Mouse (Mus musculus) spleen, postnatal 0 days (tissue): Measurements from ENCODE around the gene Olfr906. TPM values are rescaled to one million over a fixed set of nuclear protein-coding genes. Genes with fewer than 3 reads are reported as not detected.

Experiments used
- polyA plus RNA-seq: library from polyadenylated mRNA; unstranded; fragments of >200 nt; fragmentation: Nextera tagmentation; extraction: Ambion mirVana; gene quantifications from 2 replicates; pipeline ENCODE4 v1.2.1, GENCODE M21; 2015

Gene Olfr906
- not detected in 2 replicates for polyA plus RNA-seq

GRCm38 (mm10) chr9:38486785-38487184 lies at the start of gene Olfr906:
Olfr906 (plus strand) TSS chr9:38487085.

GRCm38 (mm10) chr9:38447352-38447751 lies 39.5 kb upstream of the Olfr906 start, which contains the start of gene Olfr902:
Olfr902 (plus strand) TSS chr9:38447652.

GRCm38 (mm10) chr9:38462844-38463243 lies 24.0 kb upstream of the Olfr906 start, which contains the start of gene Olfr904:
Olfr904 (plus strand) TSS chr9:38463144.

GRCm38 (mm10) chr9:38470807-38471206 lies 16.1 kb upstream of the Olfr906 start, which contains the start of gene Olfr905:
Olfr905 (plus strand) TSS chr9:38471107.

GRCm38 (mm10) chr9:38495501-38495900 lies 8.6 kb downstream of the Olfr906 start, which contains the start of gene Olfr907:
Olfr907 (plus strand) TSS chr9:38495801.

GRCm38 (mm10) chr9:38521280-38521679 lies 34.4 kb downstream of the Olfr906 start, which contains the start of gene Olfr911-ps1:
Olfr911-ps1 (plus strand) TSS chr9:38521580.

GRCm38 (mm10) chr9:38537549-38537948 lies 50.7 kb downstream of the Olfr906 start, which contains the start of gene Olfr910:
Olfr910 (plus strand) TSS chr9:38537849.

Other genes starting within 250 kb of the Olfr906 start
- gene Olfr143, start 234.3 kb upstream of the Olfr906 start, polyA plus RNA-seq: not detected in 2 replicates
- gene Olfr895, start 219.2 kb upstream of the Olfr906 start, polyA plus RNA-seq: not detected in 2 replicates
- not detected in 2 replicates for gene Olfr896-ps1, start 196.0 kb upstream of the Olfr906 start, polyA plus RNA-seq
- not detected in 2 replicates for gene Olfr25, start 158.0 kb upstream of the Olfr906 start, polyA plus RNA-seq
- gene Olfr898, start 138.7 kb upstream of the Olfr906 start, polyA plus RNA-seq: not detected in 2 replicates
- gene Olfr250, start 120.2 kb upstream of the Olfr906 start, polyA plus RNA-seq: not detected in 2 replicates
- gene Olfr251, start 110.0 kb upstream of the Olfr906 start, polyA plus RNA-seq: not detected in 2 replicates
- not detected in 2 replicates for gene Olfr147, start 85.4 kb upstream of the Olfr906 start, polyA plus RNA-seq
- not detected in 2 replicates for gene Olfr901, start 57.6 kb upstream of the Olfr906 start, polyA plus RNA-seq
- gene Olfr902, start 39.4 kb upstream of the Olfr906 start, polyA plus RNA-seq: not detected in 2 replicates
- not detected in 2 replicates for gene Olfr904, start 23.9 kb upstream of the Olfr906 start, polyA plus RNA-seq
- not detected in 2 replicates for gene Olfr905, start 16.0 kb upstream of the Olfr906 start, polyA plus RNA-seq
- gene Olfr907, start 8.7 kb downstream of the Olfr906 start, polyA plus RNA-seq: not detected in 2 replicates
- gene Olfr911-ps1, start 34.5 kb downstream of the Olfr906 start, polyA plus RNA-seq: not detected in 2 replicates
- gene Olfr910, start 50.8 kb downstream of the Olfr906 start, polyA plus RNA-seq: not detected in 2 replicates
- not detected in 2 replicates for gene Olfr912, start 93.1 kb downstream of the Olfr906 start, polyA plus RNA-seq
- gene Olfr913, start 105.7 kb downstream of the Olfr906 start, polyA plus RNA-seq: not detected in 2 replicates
- gene Olfr914, start 118.0 kb downstream of the Olfr906 start, polyA plus RNA-seq: not detected in 2 replicates
- not detected in 2 replicates for gene Olfr916, start 172.8 kb downstream of the Olfr906 start, polyA plus RNA-seq
- gene Olfr917, start 178.8 kb downstream of the Olfr906 start, polyA plus RNA-seq: not detected in 2 replicates
- not detected in 2 replicates for gene Olfr918, start 187.5 kb downstream of the Olfr906 start, polyA plus RNA-seq
- gene Olfr919, start 216.6 kb downstream of the Olfr906 start, polyA plus RNA-seq: not detected in 2 replicates
- gene Vwa5a, start 231.2 kb downstream of the Olfr906 start, polyA plus RNA-seq: 13.1 and 19.9 TPM in 2 replicates